Mouse (Mus musculus) limb, embryonic 15.5 days (tissue): Measurements from ENCODE around the gene Pidd1. TPM values are rescaled to one million over a fixed set of nuclear protein-coding genes. Genes with fewer than 3 reads are reported as not detected.

Experiments used
- ATAC-seq: fragments of 200-750 bp; cut with Nextera tagmentation; 2 replicates; pipeline ENCODE4 v1.8.0; 2017; ENCODE audit warnings: low read depth, moderate TSS enrichment; ENCODE audit not compliant: insufficient number of reproducible peaks, low FRiP score, low TSS enrichment
- H3K27ac ChIP-seq: fragments of 300-500 bp; sonication (generic); 2 replicates; pipeline ENCODE4 v1.5.1; 2015; ENCODE audit warnings: moderate library complexity, mild to moderate bottlenecking, inconsistent platforms
- H3K27me3 ChIP-seq: fragments of 300-500 bp; sonication (generic); 2 replicates; pipeline ENCODE4 v1.6.1; 2015; ENCODE audit warnings: inconsistent platforms
- H3K36me3 ChIP-seq: fragments of 300-500 bp; sonication (generic); 2 replicates; pipeline ENCODE4 v1.6.1; 2015; ENCODE audit warnings: inconsistent platforms
- H3K4me1 ChIP-seq: fragments of 300-500 bp; sonication (generic); 2 replicates; pipeline ENCODE4 v1.6.1; 2015; ENCODE audit warnings: inconsistent platforms
- H3K4me2 ChIP-seq: fragments of 300-500 bp; sonication (generic); 2 replicates; pipeline ENCODE4 v1.6.1; 2015; ENCODE audit warnings: mild to moderate bottlenecking, inconsistent platforms
- H3K4me3 ChIP-seq: fragments of 300-500 bp; sonication (generic); 2 replicates; pipeline ENCODE4 v1.5.1; 2015; ENCODE audit warnings: mild to moderate bottlenecking, inconsistent platforms
- H3K9ac ChIP-seq: fragments of 300-500 bp; sonication (generic); 2 replicates; pipeline ENCODE4 v1.6.1; 2015; ENCODE audit warnings: inconsistent platforms
- H3K9me3 ChIP-seq: fragments of 300-500 bp; sonication (generic); 2 replicates; pipeline ENCODE4 v1.6.1; 2016; ENCODE audit warnings: inconsistent platforms
- WGBS: fragments of 180-500 bp; shearing (Covaris S2); methylation state at CpG from one replicate; pipeline ENCODE4 v1.1.7; 2015; 5-methylcytosine and 5-hydroxymethylcytosine counted together
- polyA plus RNA-seq: library from polyadenylated mRNA; unstranded; fragments of >200 nt; fragmentation: Nextera tagmentation; extraction: Ambion mirVana; gene quantifications from 2 replicates; pipeline ENCODE4 v1.2.1, GENCODE M21; 2015

Pidd1 gene
- polyA plus RNA-seq, 1 experiment from 2014 or later, result 9.8 TPM

- Histone ChIP-seq H3K4me3 (peak overlapping the region; percentile 54), H3K9me3 (no peaks in the 10 kb centered on the region), H3K4me1 (peaks cover 54% of the 10 kb centered on the region), H3K36me3 (no peaks in the 10 kb centered on the region), H3K27ac (peak overlapping the region; percentile 7; the same call in 1 of the 2 replicates), H3K4me2 (peak overlapping the region; percentile 98), H3K27me3 (peaks cover 21% of the 10 kb centered on the region), H3K9ac (no peak overlapping the region)
- no peak for ATAC-seq
- WGBS, result 8% methylated on average over 10 of the region's 10 CpGs
Measured at GRCm38 (mm10) chr7:141480842-141481497, 37.1 kb upstream of the Pidd1 start.

DNA sequence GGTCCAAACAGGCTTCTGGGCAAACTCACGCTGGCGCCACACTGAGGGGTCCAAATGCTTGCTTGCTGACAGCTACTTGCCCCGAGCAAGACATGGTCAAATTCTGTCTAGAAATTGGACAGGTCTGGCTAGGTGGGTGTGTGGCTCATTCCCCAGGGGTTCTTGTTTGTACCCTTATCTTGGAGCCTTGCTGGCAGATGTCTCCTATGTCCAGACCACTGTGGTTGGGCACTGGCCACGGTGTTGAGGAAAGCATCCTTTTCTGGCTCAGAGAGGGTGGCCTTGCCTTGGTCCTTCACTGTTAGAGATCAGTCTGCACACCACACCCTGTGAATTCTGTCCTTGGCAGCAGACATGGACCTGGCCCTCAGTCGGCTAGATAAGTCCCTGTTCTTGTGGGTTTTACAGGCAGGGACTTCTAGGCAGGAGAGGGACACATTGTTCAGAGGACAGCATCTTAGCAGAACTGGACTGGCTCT lies 34.5 kb upstream of the Pidd1 start:
- no peak for ATAC-seq
- Histone ChIP-seq H3K4me1 (peaks cover 73% of the 10 kb centered on the region), H3K4me2 (peak overlapping the region; percentile 89), H3K27ac (peak overlapping the region; percentile 92), H3K27me3 (peaks cover 18% of the 10 kb centered on the region), H3K9ac (no peak overlapping the region), H3K9me3 (no peaks in the 10 kb centered on the region), H3K4me3 (peak overlapping the region; percentile 78), H3K36me3 (no peaks in the 10 kb centered on the region)
- WGBS, result 52% methylated on average over 5 of the region's 5 CpGs

DNA sequence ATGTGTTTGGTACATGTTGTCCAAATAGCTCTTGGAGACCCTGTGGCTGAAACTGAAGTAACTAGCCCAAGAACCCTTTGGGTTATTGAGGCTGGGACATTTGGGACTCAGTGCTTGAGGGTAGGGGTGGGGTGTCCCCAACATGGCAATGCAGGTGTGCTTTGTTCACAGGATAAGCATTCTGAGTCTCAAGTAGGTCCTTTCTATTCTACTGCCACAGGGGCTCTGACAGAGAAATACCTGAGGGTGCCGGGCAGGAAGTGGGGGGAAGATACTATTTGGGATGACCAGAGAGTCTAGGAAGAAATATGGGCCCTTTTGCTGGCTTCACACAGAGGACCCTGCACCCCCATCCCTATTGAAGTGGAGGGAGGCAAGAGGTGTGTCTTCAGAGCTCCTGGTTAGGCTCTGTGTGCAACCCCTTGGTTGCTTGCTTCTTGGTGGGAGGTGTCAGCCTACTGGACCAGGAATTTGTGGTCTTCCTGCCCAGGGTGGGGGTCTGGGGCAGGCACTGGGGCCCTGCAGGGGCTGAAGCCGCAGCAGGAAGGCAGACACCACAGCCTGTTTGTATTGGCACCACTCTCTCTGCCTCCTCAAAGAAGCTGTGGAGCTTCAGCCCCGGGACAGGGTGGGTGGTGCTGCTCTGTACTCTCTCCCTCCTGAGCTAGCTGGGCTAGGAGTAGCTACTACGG lies 33.9 kb upstream of the Pidd1 start:
- peak; percentile 35; the same call in 1 of the 2 replicates for ATAC-seq
- Histone ChIP-seq H3K4me3 (peak overlapping the region; percentile 78), H3K9me3 (no peaks in the 10 kb centered on the region), H3K36me3 (peaks cover 2% of the 10 kb centered on the region; the same call in 1 of the 2 replicates), H3K27ac (peak overlapping the region; percentile 92), H3K9ac (no peak overlapping the region), H3K4me1 (peaks cover 71% of the 10 kb centered on the region), H3K4me2 (peak overlapping the region; percentile 89), H3K27me3 (peaks cover 13% of the 10 kb centered on the region)
- 52% methylated on average over 4 of the region's 4 CpGs for WGBS

- peak overlapping the region; percentile 92 for H3K27ac ChIP-seq
- no peak for ATAC-seq
- no peaks in the 10 kb centered on the region for H3K9me3 ChIP-seq
- H3K4me1 ChIP-seq, result peaks cover 64% of the 10 kb centered on the region
- H3K36me3 ChIP-seq, result peaks cover 9% of the 10 kb centered on the region
- peak overlapping the region; percentile 78 for H3K4me3 ChIP-seq
- 10% methylated on average over 7 of the region's 7 CpGs for WGBS
- no peak overlapping the region for H3K9ac ChIP-seq
- peak overlapping the region; percentile 89 for H3K4me2 ChIP-seq
- peaks cover 5% of the 10 kb centered on the region for H3K27me3 ChIP-seq
Measured at GRCm38 (mm10) chr7:141476981-141477370, 33.2 kb upstream of the Pidd1 start.

GRCm38 (mm10) chr7:141476226-141476980 lies 32.6 kb upstream of the Pidd1 start:
- Histone ChIP-seq H3K9me3 (no peaks in the 10 kb centered on the region), H3K27me3 (no peaks in the 10 kb centered on the region), H3K4me1 (peaks cover 58% of the 10 kb centered on the region), H3K36me3 (peaks cover 13% of the 10 kb centered on the region), H3K9ac (peak overlapping the region; percentile 76), H3K27ac (peak overlapping the region; percentile 92), H3K4me3 (peak overlapping the region; percentile 78), H3K4me2 (peak overlapping the region; percentile 89)
- 0% methylated on average over 10 of the region's 17 CpGs for whole genome bisulfite sequencing
- ATAC-seq, result peak; percentile 54

- 1% methylated on average over 12 of the region's 12 CpGs for WGBS
- ATAC-seq, result no peak
- H3K4me3 ChIP-seq, result peak overlapping the region; percentile 78
Measured at GRCm38 (mm10) chr7:141475805-141476158, 32.0 kb upstream of the Pidd1 start.

DNA sequence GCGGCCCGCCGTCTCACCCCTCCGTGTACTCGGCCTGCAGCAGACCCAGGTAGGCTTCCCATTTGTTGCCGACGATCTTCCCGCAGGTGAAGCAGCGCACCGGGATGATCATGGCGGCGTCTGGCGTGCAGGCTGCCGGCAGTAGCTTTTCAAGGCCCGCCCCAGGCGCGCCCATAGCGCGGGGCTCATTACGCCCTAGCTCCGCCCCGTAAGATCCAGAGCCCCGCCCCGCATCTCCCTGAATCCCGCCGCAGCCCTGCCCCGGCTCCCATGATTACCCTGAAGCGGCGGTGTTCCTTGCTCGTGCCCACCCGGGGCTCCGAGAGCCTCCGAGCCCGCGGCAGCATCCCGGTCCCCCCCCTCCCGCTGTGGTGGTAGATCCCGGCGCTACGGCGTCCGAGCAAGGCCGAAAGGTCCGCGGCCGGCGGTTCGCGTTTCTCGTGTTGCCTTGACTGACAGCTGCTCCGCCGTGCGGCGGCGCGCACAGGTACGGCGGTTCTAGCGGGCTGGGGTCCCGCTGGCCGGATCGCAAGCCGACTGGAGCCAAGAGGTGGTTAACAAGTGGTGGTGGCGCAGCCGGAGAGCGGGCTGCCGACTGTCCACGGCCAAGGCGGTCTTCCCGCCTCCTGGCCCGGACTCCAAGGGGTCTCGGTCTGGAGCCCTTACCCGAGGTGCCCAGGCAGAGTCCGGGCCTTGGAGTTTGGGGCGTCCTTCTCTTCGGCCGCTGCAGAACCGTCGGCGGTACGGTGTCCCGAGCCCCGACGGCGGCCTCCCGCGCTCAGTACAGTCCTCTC lies 31.4 kb upstream of the Pidd1 start, which contains the start of the genes Polr2l and Tspan4:
Polr2l (minus strand) TSS at position 122 of the 794 bp plus-strand sequence.
Tspan4 (plus strand) TSS at position 230 of the 794 bp plus-strand sequence.
- WGBS, result under 1% methylated on average over 81 of the region's 87 CpGs
- Histone ChIP-seq H3K9ac (peak within 1 kb of the TSS; percentile 76), H3K9me3 (no peaks in the 10 kb centered on the region), H3K36me3 (peaks cover 25% of the 10 kb centered on the region), H3K27ac (peak within 1 kb of the TSS; percentile 92), H3K4me3 (peak within 1 kb of the TSS; percentile 78), H3K4me2 (peak within 1 kb of the TSS; percentile 89), H3K4me1 (peaks cover 48% of the 10 kb centered on the region), H3K27me3 (no peaks in the 10 kb centered on the region)
- peak; percentile 61 for ATAC-seq

More at GRCm38 (mm10) chr7:141475805-141476158, 32.0 kb upstream of the Pidd1 start:
- peak overlapping the region; percentile 76 for H3K9ac ChIP-seq
- H3K4me1 ChIP-seq, result peaks cover 52% of the 10 kb centered on the region
- peak overlapping the region; percentile 92 for H3K27ac ChIP-seq
- no peaks in the 10 kb centered on the region for H3K27me3 ChIP-seq
- H3K9me3 ChIP-seq, result no peaks in the 10 kb centered on the region
- peaks cover 19% of the 10 kb centered on the region for H3K36me3 ChIP-seq
- H3K4me2 ChIP-seq, result peak overlapping the region; percentile 89

- peak overlapping the region; percentile 78 for H3K4me3 ChIP-seq
- H3K9ac ChIP-seq, result peak overlapping the region; percentile 76
- H3K36me3 ChIP-seq, result peaks cover 36% of the 10 kb centered on the region
- H3K9me3 ChIP-seq, result no peaks in the 10 kb centered on the region
- peak overlapping the region; percentile 89 for H3K4me2 ChIP-seq
- no peak overlapping the region for H3K27ac ChIP-seq
- H3K4me1 ChIP-seq, result peaks cover 58% of the 10 kb centered on the region
- 6% methylated on average over 5 of the region's 5 CpGs for WGBS
- no peak for ATAC-seq
- no peaks in the 10 kb centered on the region for H3K27me3 ChIP-seq
Measured at GRCm38 (mm10) chr7:141474160-141474559, 30.3 kb upstream of the Pidd1 start.

DNA sequence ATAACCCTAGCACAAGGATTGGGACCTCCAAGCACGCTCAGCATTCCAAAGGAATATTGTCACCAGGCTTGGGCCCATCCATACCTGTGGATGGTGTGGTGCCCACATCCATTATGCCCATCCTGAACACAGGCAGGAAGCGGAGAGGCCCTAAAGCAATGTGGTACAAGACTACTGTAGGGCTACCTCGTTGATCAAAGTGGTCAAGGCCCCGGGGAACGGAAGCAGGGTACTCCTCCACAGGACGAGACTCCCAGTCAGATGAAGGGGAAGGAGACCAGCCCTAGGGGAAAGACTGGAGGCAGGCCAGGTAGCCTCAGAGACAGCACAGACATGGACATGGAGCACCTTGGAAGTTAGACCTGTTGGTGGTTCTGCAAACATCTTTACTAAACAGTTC lies 28.9 kb upstream of the Pidd1 start:
- H3K27ac ChIP-seq, result no peak overlapping the region
- H3K9me3 ChIP-seq, result no peaks in the 10 kb centered on the region
- no peak overlapping the region for H3K4me3 ChIP-seq
- peaks cover 36% of the 10 kb centered on the region for H3K36me3 ChIP-seq
- H3K4me2 ChIP-seq, result no peak overlapping the region
- whole genome bisulfite sequencing, result 77% methylated on average over 6 of the region's 6 CpGs
- ATAC-seq, result no peak
- H3K27me3 ChIP-seq, result no peaks in the 10 kb centered on the region
- peaks cover 63% of the 10 kb centered on the region for H3K4me1 ChIP-seq
- no peak overlapping the region for H3K9ac ChIP-seq

- WGBS, result 85% methylated on average over 6 of the region's 6 CpGs
- no peak overlapping the region for H3K27ac ChIP-seq
- no peak for ATAC-seq
Measured at GRCm38 (mm10) chr7:141472226-141472625, 28.4 kb upstream of the Pidd1 start.

DNA sequence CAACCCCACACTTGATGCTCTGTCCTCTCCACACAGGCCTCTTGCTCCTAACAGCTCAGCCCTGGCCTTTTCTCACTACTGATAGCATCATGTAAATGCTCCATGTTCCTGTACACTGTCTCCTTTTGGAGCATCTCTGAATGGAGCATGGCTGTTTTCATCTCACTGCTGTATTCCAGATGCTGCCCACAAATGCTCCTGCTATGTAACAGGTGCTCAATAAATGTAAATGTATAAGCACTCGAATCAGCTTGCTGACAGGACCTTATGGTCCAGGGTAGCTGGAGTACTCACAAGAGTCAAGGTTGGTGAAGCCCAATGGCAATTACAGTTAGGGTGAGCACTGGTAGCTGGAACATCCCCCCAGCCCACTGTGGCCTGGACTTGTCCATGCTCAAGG lies 27.4 kb upstream of the Pidd1 start:
- H3K4me3 ChIP-seq, result no peak overlapping the region
- H3K27ac ChIP-seq, result no peak overlapping the region
- H3K4me1 ChIP-seq, result peaks cover 60% of the 10 kb centered on the region
- no peaks in the 10 kb centered on the region for H3K9me3 ChIP-seq
- H3K9ac ChIP-seq, result no peak overlapping the region
- no peak overlapping the region for H3K4me2 ChIP-seq
- H3K27me3 ChIP-seq, result no peaks in the 10 kb centered on the region
- ATAC-seq, result no peak
- WGBS, result 70% methylated on average over 1 of the region's 1 CpGs
- peaks cover 36% of the 10 kb centered on the region for H3K36me3 ChIP-seq

More at GRCm38 (mm10) chr7:141472226-141472625, 28.4 kb upstream of the Pidd1 start:
- Histone ChIP-seq H3K36me3 (peaks cover 36% of the 10 kb centered on the region), H3K9me3 (no peaks in the 10 kb centered on the region), H3K27me3 (no peaks in the 10 kb centered on the region), H3K9ac (no peak overlapping the region), H3K4me1 (peaks cover 62% of the 10 kb centered on the region), H3K4me3 (no peak overlapping the region), H3K4me2 (no peak overlapping the region)
